Mouse (Mus musculus): Measurements from ENCODE around the gene Nbeal1. TPM values are rescaled to one million over a fixed set of nuclear protein-coding genes. Genes with fewer than 3 reads are reported as not detected.
A peak's percentile ranks its signal among the peaks of the same experiment; 100 is the strongest.

Gene Nbeal1
- polyA plus RNA-seq, 2 experiments = 5.2 to 8.5 TPM

- Histone ChIP-seq H3K4me2 (replicated peaks; ENCODE audit: low read depth, low read length, severe bottlenecking) (peak overlapping the region; percentile 39), H3K36me3 (ENCODE audit: control insufficient read depth, insufficient read depth, low read length) (no peaks in the 10 kb centered on the region), H3K9ac (ENCODE audit: low read depth, low read length, severe bottlenecking) (peak overlapping the region; percentile 77), H3K27ac (replicated peaks; ENCODE audit: low read depth, low read length) (peak overlapping the region; percentile 94), H3K27me3 (ENCODE audit: control insufficient read depth, insufficient read depth, low read length) (no peaks in the 10 kb centered on the region), H3K4me3 (replicated peaks; ENCODE audit: low read length) (peak overlapping the region; percentile 88), H3K9me3 (ENCODE audit: control insufficient read depth, low read length) (no peaks in the 10 kb centered on the region), H3K4me1 (ENCODE audit: control insufficient read depth, insufficient read depth, low read length) (peaks cover 3% of the 10 kb centered on the region; the same call in 1 of the 2 replicates)
- ATAC-seq (ENCODE audit: low FRiP score, low read depth) = peak; percentile 80
- TF ChIP-seq POLR2A (IDR thresholded peaks at IDR 0.05; ENCODE audit: borderline replicate concordance, extremely low read depth, insufficient read depth, insufficient read length) = 0 out of 2 replicates have a peak, but pooled peaks have one; percentile 6
- WGBS = under 1% methylated on average over 22 of the region's 30 CpGs
- peak; percentile 66 for DNase-seq (ENCODE audit: low spot score)
These were observed 404 bp downstream of the Nbeal1 start for GRCm38 (mm10) chr1:60180784-60181221.

- Histone ChIP-seq H3K27ac (replicated peaks; ENCODE audit: low read depth, low read length) (no peak overlapping the region), H3K4me3 (replicated peaks; ENCODE audit: low read length) (no peak overlapping the region), H3K4me1 (ENCODE audit: control insufficient read depth, insufficient read depth, low read length) (no peaks in the 10 kb centered on the region), H3K4me2 (replicated peaks; ENCODE audit: low read depth, low read length, severe bottlenecking) (no peak overlapping the region), H3K9ac (ENCODE audit: low read depth, low read length, severe bottlenecking) (no peak overlapping the region), H3K27me3 (ENCODE audit: control insufficient read depth, insufficient read depth, low read length) (no peaks in the 10 kb centered on the region), H3K9me3 (ENCODE audit: control insufficient read depth, low read length) (no peaks in the 10 kb centered on the region), H3K36me3 (ENCODE audit: control insufficient read depth, insufficient read depth, low read length) (0 out of 2 replicates have a peak, but pooled peaks cover 3% of the 10 kb centered on the region)
- no peak for DNase-seq (ENCODE audit: low spot score)
- no peak for ATAC-seq (ENCODE audit: low FRiP score, low read depth)
- no peak for TF ChIP-seq POLR2A (IDR thresholded peaks at IDR 0.05; ENCODE audit: borderline replicate concordance, extremely low read depth, insufficient read depth, insufficient read length)
These were observed 8.1 kb downstream of the Nbeal1 start for GRCm38 (mm10) chr1:60188454-60188853.

- no peak for TF ChIP-seq POLR2A (IDR thresholded peaks at IDR 0.05; ENCODE audit: borderline replicate concordance, extremely low read depth, insufficient read depth, insufficient read length)
- 71% methylated on average over 3 of the region's 3 CpGs for WGBS
- no peaks in the 10 kb centered on the region for H3K4me1 ChIP-seq (ENCODE audit: control insufficient read depth, insufficient read depth, low read length)
These were observed 16.4 kb downstream of the Nbeal1 start for GRCm38 (mm10) chr1:60196813-60197212.

GRCm38 (mm10) chr1:60199006-60199405 is 18.6 kb downstream of the Nbeal1 start:
- WGBS = 78% methylated on average over 4 of the region's 4 CpGs
- H3K4me1 ChIP-seq (ENCODE audit: control insufficient read depth, insufficient read depth, low read length) = no peaks in the 10 kb centered on the region
- no peaks in the 10 kb centered on the region for H3K9me3 ChIP-seq (ENCODE audit: control insufficient read depth, low read length)
- ATAC-seq (ENCODE audit: low FRiP score, low read depth) = no peak
- H3K27me3 ChIP-seq (ENCODE audit: control insufficient read depth, insufficient read depth, low read length) = no peaks in the 10 kb centered on the region
- DNase-seq (ENCODE audit: low spot score) = no peak
- H3K36me3 ChIP-seq (ENCODE audit: control insufficient read depth, insufficient read depth, low read length) = peaks cover 57% of the 10 kb centered on the region
- H3K4me2 ChIP-seq (replicated peaks; ENCODE audit: low read depth, low read length, severe bottlenecking) = no peak overlapping the region
- no peak overlapping the region for H3K27ac ChIP-seq (replicated peaks; ENCODE audit: low read depth, low read length)
- no peak for TF ChIP-seq POLR2A (IDR thresholded peaks at IDR 0.05; ENCODE audit: borderline replicate concordance, extremely low read depth, insufficient read depth, insufficient read length)
- H3K4me3 ChIP-seq (replicated peaks; ENCODE audit: low read length) = no peak overlapping the region
- no peak overlapping the region for H3K9ac ChIP-seq (ENCODE audit: low read depth, low read length, severe bottlenecking)

More at GRCm38 (mm10) chr1:60196813-60197212, 16.4 kb downstream of the Nbeal1 start:
- Histone ChIP-seq H3K9ac (ENCODE audit: low read depth, low read length, severe bottlenecking) (no peak overlapping the region), H3K27ac (replicated peaks; ENCODE audit: low read depth, low read length) (no peak overlapping the region), H3K36me3 (ENCODE audit: control insufficient read depth, insufficient read depth, low read length) (peaks cover 36% of the 10 kb centered on the region), H3K4me2 (replicated peaks; ENCODE audit: low read depth, low read length, severe bottlenecking) (no peak overlapping the region), H3K9me3 (ENCODE audit: control insufficient read depth, low read length) (no peaks in the 10 kb centered on the region), H3K4me3 (replicated peaks; ENCODE audit: low read length) (no peak overlapping the region), H3K27me3 (ENCODE audit: control insufficient read depth, insufficient read depth, low read length) (no peaks in the 10 kb centered on the region)
- DNase-seq (ENCODE audit: low spot score) (no peak), ATAC-seq (ENCODE audit: low FRiP score, low read depth) (no peak)

GRCm38 (mm10) chr1:60236261-60236660 is 55.9 kb downstream of the Nbeal1 start:
- ATAC-seq (ENCODE audit: low FRiP score, low read depth) (no peak), DNase-seq (ENCODE audit: low spot score) (no peak)
- no peak overlapping the region for H3K9ac ChIP-seq (ENCODE audit: low read depth, low read length, severe bottlenecking)
- H3K9me3 ChIP-seq (ENCODE audit: control insufficient read depth, low read length) = no peaks in the 10 kb centered on the region
- no peak overlapping the region for H3K27ac ChIP-seq (replicated peaks; ENCODE audit: low read depth, low read length)
- no peaks in the 10 kb centered on the region for H3K27me3 ChIP-seq (ENCODE audit: control insufficient read depth, insufficient read depth, low read length)
- peaks cover 41% of the 10 kb centered on the region for H3K36me3 ChIP-seq (ENCODE audit: control insufficient read depth, insufficient read depth, low read length)
- TF ChIP-seq POLR2A (IDR thresholded peaks at IDR 0.05; ENCODE audit: borderline replicate concordance, extremely low read depth, insufficient read depth, insufficient read length) = no peak
- no peaks in the 10 kb centered on the region for H3K4me1 ChIP-seq (ENCODE audit: control insufficient read depth, insufficient read depth, low read length)
- no peak overlapping the region for H3K4me2 ChIP-seq (replicated peaks; ENCODE audit: low read depth, low read length, severe bottlenecking)
- 90% methylated on average over 4 of the region's 4 CpGs for WGBS
- H3K4me3 ChIP-seq (replicated peaks; ENCODE audit: low read length) = no peak overlapping the region

- no peak overlapping the region for H3K4me2 ChIP-seq (replicated peaks; ENCODE audit: low read depth, low read length, severe bottlenecking)
- H3K27me3 ChIP-seq (ENCODE audit: control insufficient read depth, insufficient read depth, low read length) = no peaks in the 10 kb centered on the region
- no peaks in the 10 kb centered on the region for H3K4me1 ChIP-seq (ENCODE audit: control insufficient read depth, insufficient read depth, low read length)
- H3K9ac ChIP-seq (ENCODE audit: low read depth, low read length, severe bottlenecking) = no peak overlapping the region
- peaks cover 48% of the 10 kb centered on the region for H3K36me3 ChIP-seq (ENCODE audit: control insufficient read depth, insufficient read depth, low read length)
- no peak for TF ChIP-seq POLR2A (IDR thresholded peaks at IDR 0.05; ENCODE audit: borderline replicate concordance, extremely low read depth, insufficient read depth, insufficient read length)
- DNase-seq (ENCODE audit: low spot score) (no peak), ATAC-seq (ENCODE audit: low FRiP score, low read depth) (no peak)
- no peak overlapping the region for H3K27ac ChIP-seq (replicated peaks; ENCODE audit: low read depth, low read length)
- no peaks in the 10 kb centered on the region for H3K9me3 ChIP-seq (ENCODE audit: control insufficient read depth, low read length)
- H3K4me3 ChIP-seq (replicated peaks; ENCODE audit: low read length) = no peak overlapping the region
These were observed 60.0 kb downstream of the Nbeal1 start for GRCm38 (mm10) chr1:60240430-60240829.
